Mouse (Mus musculus) C2C12 (cell line): Measurements from ENCODE around the gene Shbg.

Source experiments
- CTCF ChIP-seq: IDR thresholded peaks from one replicate; pipeline ENCODE4 v1.5.1; 2011; ENCODE audit not compliant: control insufficient read depth, insufficient read depth, insufficient read length
- MAX ChIP-seq: IDR thresholded peaks from one replicate; pipeline ENCODE4 v1.6.1; 2011; ENCODE audit warnings: mild to moderate bottlenecking, control low read depth

GRCm38 (mm10) chr11:69610899-69611298, 6.8 kb downstream of the Shbg start:
- TF ChIP-seq CTCF (no peak), MAX (no peak)
